Mouse (Mus musculus) embryo, embryonic 11.5 days (tissue): ENCODE measurements at regions not wholly inside any gene's neighbourhood (a gene's known extent, or its start where the extent isn't known, plus 50 kb on each side); places are given as distances from the start of the nearest gene placed in this dataset.

Source experiments
- DNase-seq: peaks from one replicate; pipeline ENCODE4 v3.0.0-alpha.2; 2012; ENCODE audit warnings: low read depth, low spot score

GRCm38 (mm10) chr16:93075488-93075887 lies 249.5 kb upstream of the Runx1 start:
- no peak for DNase-seq

- no peak for DNase-seq
These were observed 246.2 kb upstream of the Runx1 start for GRCm38 (mm10) chr16:93072156-93072555.

DNA sequence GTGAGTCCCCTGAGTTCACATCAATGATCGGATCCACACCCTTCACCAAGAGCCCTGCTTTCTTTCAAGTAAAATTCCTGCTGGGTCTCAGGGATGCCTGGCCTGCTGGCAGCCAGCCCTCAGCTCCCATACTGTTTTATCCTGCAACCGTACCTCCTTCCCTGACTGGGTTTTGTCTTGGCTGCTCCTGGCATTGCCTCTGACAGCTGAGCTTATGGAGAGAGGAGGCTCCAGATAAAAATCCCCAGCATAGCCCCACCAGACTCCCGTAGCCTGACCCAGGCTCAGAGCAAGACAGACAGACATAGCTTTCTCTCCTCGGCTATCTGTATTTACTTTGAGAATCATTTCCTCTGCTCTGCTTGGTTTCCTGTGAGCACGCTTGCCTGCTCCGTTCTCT lies 245.8 kb upstream of the Runx1 start:
- DNase-seq = no peak

DNA sequence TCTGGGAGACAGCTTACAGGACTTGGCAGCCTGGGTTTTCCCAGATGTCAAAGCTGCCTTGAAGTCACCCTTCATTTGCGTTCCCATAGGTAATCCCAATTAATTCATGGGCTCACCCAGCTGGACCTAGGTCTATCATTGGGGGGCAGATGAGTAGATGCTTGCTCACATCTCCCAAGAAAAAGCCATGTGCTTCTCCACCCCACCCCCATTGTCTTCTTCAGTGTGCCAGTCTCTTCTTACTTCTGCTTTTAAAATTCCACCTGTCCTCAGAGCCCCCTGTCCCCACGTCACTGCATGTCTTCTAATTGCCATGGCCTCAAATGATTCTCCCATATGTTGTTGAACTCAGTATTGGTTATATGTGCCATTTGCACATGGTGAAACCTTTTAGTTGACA lies 240.9 kb upstream of the Runx1 start:
- no peak for DNase-seq

- no peak for DNase-seq
These were observed 235.7 kb upstream of the Runx1 start for GRCm38 (mm10) chr16:93061475-93062179.

DNA sequence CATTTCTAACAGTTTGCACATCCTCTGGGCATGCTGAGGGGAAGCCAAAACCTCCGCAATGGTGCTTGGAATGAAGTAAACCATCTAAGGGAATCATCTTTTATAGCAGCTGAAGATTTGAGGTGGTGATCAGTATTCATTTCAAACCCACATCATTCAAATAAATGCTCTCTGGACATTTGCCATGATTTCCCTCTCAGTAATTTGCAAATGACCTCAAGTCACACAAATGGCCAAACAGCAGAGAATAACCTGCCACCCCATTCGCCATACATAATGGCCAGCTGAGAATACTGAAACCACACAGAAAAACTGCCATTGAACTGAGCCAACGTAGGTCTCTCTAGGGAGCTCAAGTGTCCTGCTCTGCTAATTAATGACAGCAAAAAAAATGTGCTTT lies 230.3 kb upstream of the Runx1 start:
- DNase-seq = no peak

DNA sequence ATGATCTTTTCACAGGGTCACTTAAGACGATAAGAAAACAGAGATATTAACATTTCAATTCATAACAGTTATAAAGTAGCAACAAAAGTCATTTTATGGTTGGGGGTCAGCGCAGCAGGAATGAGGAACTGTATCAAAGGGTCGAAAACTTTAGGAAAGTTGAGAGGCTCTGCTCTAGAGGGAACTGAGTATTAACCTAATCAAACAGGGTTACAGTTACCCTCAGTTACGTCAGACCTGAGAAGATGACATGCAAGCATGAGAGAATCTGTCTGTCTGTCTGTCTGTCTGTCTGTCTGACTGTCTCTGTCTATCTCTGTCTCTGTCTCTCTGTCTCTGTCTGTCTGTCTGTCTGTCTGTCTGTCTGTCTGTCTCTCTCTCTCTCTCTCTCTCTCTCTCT lies 229.6 kb upstream of the Runx1 start:
- DNase-seq = no peak

DNA sequence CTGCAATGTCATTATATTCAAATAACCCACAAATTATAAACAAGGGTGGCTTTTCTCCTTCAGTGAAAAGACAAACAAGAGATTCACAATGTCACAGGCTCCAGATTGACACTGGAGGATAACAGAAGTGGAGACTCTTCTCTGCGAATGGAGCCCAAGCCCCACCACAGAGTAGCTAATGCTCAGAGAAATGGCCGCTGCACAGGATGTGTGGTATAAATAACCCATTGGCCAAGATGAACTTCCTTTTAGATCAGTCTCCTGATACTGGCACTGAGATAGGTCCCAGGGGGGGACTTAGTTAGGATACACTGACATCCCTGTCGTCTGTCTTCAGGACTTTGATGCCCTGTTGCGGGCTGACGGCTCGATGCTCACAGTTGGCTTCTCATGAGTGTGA lies 225.3 kb upstream of the Runx1 start:
- no peak for DNase-seq

DNA sequence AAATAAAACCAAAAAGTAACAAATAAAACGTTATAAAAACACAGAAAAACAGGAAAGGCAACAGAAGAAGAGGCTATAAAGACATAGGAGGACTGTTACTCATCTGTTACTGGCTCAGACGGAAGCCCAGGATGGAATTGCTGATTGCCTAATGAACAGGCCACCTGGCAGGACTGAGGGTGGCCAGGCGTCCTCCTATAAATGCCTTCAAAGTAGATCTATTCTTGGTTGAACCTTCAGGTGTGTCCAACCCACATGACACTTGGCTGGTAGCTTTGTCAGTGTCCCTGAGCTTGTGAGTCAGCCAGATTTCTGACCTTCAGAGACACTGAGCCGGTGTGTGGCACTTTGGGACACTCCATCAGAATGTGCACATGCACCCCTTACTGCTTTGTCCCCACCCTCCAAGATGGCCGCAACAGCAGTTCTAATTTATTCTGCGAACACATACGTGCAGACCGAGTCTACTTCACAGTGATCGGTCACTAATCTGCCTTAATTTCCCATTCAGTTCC lies 222.5 kb upstream of the Runx1 start:
- no peak for DNase-seq

DNA sequence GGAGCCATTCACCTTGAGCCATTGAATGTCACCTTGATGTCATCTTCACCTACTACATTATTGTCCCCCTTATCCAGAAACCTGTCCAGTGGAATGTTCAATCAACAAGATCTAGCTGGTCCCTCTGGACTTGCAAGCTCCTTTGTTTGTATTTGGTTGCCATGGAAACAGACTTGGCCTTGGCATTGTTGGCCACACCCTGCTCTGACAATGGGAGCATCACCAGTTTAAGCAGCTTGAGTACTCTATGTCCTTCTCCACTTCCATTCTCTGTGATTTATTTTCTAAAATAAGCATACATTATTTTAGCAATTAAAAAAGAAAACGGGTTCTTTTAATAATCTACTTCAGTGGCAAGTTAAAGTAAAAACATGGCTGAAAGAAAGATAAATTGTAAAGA lies 221.6 kb upstream of the Runx1 start:
- no peak for DNase-seq

DNA sequence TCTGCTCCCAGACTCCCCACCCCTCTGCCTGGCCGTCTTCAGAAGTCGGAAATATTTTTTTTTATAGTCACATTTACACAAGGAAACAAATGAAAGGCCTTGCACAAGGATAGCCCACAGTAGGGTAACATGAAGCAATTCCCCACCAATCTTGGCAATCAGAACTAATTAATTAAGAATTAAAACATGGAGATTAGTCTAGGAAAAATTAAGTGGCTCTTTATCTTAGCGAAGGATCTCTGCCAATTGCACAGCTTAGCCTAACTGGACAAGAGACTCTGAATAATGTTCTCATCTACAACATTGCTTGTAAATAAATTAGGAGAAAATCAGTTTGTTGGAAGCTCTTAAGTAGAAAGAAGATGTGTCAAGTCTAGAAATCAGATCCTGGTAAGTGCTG lies 220.3 kb upstream of the Runx1 start:
- DNase-seq = no peak

DNA sequence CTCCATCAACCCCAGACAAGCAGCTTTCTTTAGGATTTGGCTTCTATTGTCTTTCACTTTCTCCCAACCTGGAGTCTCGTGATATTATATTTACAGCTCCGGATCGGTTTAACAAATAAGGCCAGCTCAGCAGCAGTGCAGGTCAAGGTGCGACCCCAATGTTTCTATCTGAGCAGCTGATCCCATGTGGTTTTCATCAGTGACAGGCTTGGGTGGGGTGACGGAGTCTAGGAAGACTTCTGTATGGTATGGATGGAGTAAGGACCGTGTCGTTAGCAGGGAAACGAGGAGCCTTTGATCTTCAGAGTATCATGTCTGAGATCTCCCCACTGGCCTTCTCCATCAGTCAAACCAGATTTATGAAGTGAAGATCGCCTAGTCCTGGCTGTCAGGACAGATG lies 217.4 kb upstream of the Runx1 start:
- no peak for DNase-seq

GRCm38 (mm10) chr16:93042941-93043340 lies 217.0 kb upstream of the Runx1 start:
- no peak for DNase-seq

- no peak for DNase-seq
These were observed 216.5 kb upstream of the Runx1 start for GRCm38 (mm10) chr16:93042491-93042890.

- no peak for DNase-seq
These were observed 215.9 kb upstream of the Runx1 start for GRCm38 (mm10) chr16:93041887-93042286.

GRCm38 (mm10) chr16:93041399-93041798 lies 215.4 kb upstream of the Runx1 start:
- DNase-seq = no peak

DNA sequence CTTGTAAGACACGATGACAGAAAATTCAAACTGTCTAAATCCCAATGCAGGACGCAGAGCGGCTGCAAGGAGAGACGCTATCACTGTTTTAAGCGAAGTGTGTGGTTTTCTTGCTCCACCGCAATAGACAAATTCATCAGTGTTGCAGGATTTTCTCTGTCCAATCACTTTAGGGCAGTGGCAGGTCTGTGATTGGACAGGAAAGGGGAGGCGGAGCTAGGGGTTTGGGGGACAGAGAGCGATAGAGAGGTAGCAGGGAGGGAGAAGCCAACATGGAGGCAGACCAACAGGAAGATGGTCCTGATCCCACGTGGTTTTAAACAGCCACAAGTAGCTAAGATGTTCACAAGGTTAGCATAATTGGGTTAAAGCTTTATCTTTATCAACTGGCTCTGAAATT lies 209.7 kb upstream of the Runx1 start:
- no peak for DNase-seq

GRCm38 (mm10) chr16:93033943-93034342 lies 208.0 kb upstream of the Runx1 start:
- DNase-seq = no peak

- no peak for DNase-seq
These were observed 205.7 kb upstream of the Runx1 start for GRCm38 (mm10) chr16:93031624-93032023.

DNA sequence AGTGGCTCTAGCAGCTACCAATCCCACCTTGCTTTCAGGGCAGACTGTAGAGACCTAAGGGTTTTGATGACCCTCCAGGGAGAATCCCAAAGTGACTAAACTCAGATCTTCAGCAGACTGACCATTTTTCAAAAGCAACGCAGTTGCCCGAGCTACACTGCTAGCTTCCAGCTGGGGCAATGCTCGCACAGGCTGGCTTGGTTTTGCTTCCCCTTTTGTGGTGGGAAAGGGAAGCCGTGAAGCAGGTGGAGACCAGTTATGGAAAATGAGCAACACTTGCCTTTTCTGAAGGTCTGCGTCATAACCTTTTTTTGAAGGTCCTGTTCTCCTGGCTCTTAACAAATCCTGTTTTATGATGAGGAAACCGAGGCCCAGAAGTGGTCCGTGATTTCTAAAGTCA lies 202.7 kb upstream of the Runx1 start:
- DNase-seq = no peak

- no peak for DNase-seq
These were observed 202.1 kb upstream of the Runx1 start for GRCm38 (mm10) chr16:93028016-93028415.

GRCm38 (mm10) chr16:93026094-93026648 lies 200.2 kb upstream of the Runx1 start:
- DNase-seq = no peak

DNA sequence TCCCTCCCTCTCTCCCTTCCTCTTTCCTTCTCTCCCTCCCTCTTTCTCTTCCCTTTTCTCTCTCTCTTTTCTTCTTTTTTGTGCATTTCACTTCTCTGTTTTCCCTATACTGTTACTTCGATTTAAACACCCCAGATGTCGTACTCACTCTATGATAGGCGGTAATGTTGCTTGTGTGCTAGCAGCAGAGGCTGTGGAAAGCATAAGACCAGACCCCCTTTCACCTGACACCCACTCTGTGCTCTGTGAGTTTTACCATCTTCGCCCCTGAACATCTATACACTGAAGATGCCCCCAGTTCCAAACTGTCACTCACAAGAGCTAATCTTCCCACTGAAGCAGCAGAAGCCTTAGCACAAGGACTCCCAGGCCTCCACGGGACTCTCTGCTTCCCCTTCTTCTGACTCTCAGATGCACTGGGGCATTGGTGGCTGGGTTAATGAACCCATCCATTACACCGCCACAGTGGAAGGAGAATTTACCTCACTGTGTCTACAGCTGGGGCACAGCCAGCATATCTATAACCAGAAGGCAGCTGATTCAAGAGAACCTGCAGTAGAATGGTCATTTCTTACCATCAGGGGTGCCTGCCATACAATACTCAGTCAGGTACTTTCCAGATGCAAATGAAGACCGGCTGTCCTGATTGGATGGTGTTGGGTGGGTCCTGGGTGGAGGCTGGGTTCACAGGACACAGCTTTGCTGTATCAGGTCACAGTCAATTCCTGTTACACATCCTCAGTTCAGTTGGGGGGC lies 194.0 kb upstream of the Runx1 start:
- DNase-seq = no peak
